15 mouse cellular contexts compared by ENCODE assay signal in the genomic region with DNA sequence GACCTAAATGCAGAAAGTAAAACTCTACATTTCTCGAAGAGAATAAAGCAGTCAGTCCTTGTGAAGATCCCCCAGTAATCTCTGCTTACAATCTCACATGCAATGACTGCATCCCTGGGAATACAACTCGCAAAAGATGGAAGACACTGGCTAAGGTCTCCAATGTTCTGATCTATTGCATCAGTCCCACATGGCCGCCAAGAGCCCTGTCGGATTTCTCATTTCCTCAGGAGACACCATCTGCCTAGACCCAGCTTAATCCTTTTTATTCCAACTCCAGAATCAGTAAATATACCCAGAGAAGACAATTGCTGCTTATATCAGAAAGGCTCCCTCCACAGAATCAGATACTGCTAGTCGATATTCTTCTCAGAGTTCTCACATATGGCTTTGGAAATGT.
"Had no signal": no experiment of that assay in that cellular context is flagged by ENCODE, and none has a peak within 500 bp of the region (broad histone marks: within the 10 kb centered on the region; RNA-seq: fewer than 3 reads in every experiment).

No protein-coding gene starts in this region.

- DNase-seq: gastrocnemius, postnatal 14 days; gastrocnemius, postnatal 36 days; heart, adult 18-20 months; heart, postnatal 14 days; heart, postnatal 36 days; kidney, adult 11 months; kidney, adult 2 months; kidney, adult 9 months; kidney, postnatal 14 days; kidney, postnatal 36 days; layer of hippocampus, adult 9-11 months; layer of hippocampus, postnatal 36 days; left cerebral cortex, postnatal 4 days; liver, embryonic 13.5 days; liver, postnatal 0 days had no signal
